In genomic region chr7:75787371-75787770, GRCm38 (mm10) we compare ENCODE assay signal across 15 mouse cellular contexts.
DNase-seq lines count a peak whose midpoint lies in the region; ATAC-seq and TF ChIP-seq lines count a peak whose summit lies in the region.
"Had no signal": no experiment of that assay in that cellular context is flagged by ENCODE, and none has a peak within 500 bp of the region (broad histone marks: within the 10 kb centered on the region; RNA-seq: fewer than 3 reads in every experiment).

No protein-coding gene starts in this region.

- no peak for TF ChIP-seq CTCF in kidney, postnatal 0 days (IDR thresholded peaks at IDR 0.05; ENCODE audit: low read depth)
- TF ChIP-seq CTCF in CH12.LX (conservative IDR thresholded peaks at IDR 0.05 in 1 of 2, IDR thresholded peaks at IDR 0.05 in 1 of 2; ENCODE audit: low read depth in 2 of 2, low read length in 2 of 2) = no peak

- H3K27me3 ChIP-seq in kidney, postnatal 0 days (ENCODE audit: insufficient read depth, low read length) = no peaks in the 10 kb centered on the region
- H3K27me3 ChIP-seq in CH12.LX (replicated peaks) (no peaks in the 10 kb centered on the region), myocyte (ENCODE audit: control insufficient read depth, insufficient read depth, insufficient read length) (no peaks in the 10 kb centered on the region)
- H3K27me3 ChIP-seq in intestine, embryonic 15.5 days (replicated peaks) = no peaks in the 10 kb centered on the region
- H3K27me3 ChIP-seq: embryonic facial prominence, embryonic 12.5 days; heart, embryonic 15.5 days; liver, embryonic 15.5 days; midbrain, embryonic 13.5 days; neural tube, embryonic 12.5 days had no signal

- no peak for TF ChIP-seq RAD21 in CH12.LX (IDR thresholded peaks at IDR 0.05; ENCODE audit: low read depth, low read length)

- ATAC-seq in kidney, postnatal 0 days (replicated peaks; ENCODE audit: low FRiP score, low read depth) = no peak
- 0 out of 2 replicates have a peak, but pooled peaks have one; percentile 25 for ATAC-seq in intestine, embryonic 15.5 days
- ATAC-seq: midbrain, embryonic 13.5 days had no signal

- no peaks in the 10 kb centered on the region for H3K36me3 ChIP-seq in kidney, postnatal 0 days (ENCODE audit: insufficient read depth, low read length)
- no peaks in the 10 kb centered on the region for H3K36me3 ChIP-seq in CH12.LX (replicated peaks in 1 of 2; ENCODE audit: control insufficient read depth in 1 of 2, insufficient read depth in 1 of 2, low read length in 1 of 2)
- no peaks in the 10 kb centered on the region for H3K36me3 ChIP-seq in intestine, embryonic 15.5 days
- H3K36me3 ChIP-seq in myocyte (ENCODE audit: control insufficient read depth, insufficient read depth) = no peaks in the 10 kb centered on the region
- H3K36me3 ChIP-seq: embryonic facial prominence, embryonic 12.5 days; heart, embryonic 15.5 days; liver, embryonic 15.5 days; midbrain, embryonic 13.5 days; neural tube, embryonic 12.5 days had no signal

- no peak overlapping the region for H3K27ac ChIP-seq in kidney, postnatal 0 days
- peak overlapping the region; percentile 28 for H3K27ac ChIP-seq in CH12.LX (ENCODE audit: insufficient read depth, low read depth)
- H3K27ac ChIP-seq in intestine, embryonic 15.5 days = no peak overlapping the region
- H3K27ac ChIP-seq: embryonic facial prominence, embryonic 12.5 days; heart, embryonic 15.5 days; liver, embryonic 15.5 days; midbrain, embryonic 13.5 days; neural tube, embryonic 12.5 days had no signal

- H3ac ChIP-seq in myocyte (ENCODE audit: control insufficient read depth, insufficient read length) = no peak overlapping the region

- no peaks in the 10 kb centered on the region for H3K9me3 ChIP-seq in kidney, postnatal 0 days (replicated peaks; ENCODE audit: low read length)
- H3K9me3 ChIP-seq in CH12.LX (replicated peaks; ENCODE audit: low read length) = no peaks in the 10 kb centered on the region
- no peaks in the 10 kb centered on the region for H3K9me3 ChIP-seq in intestine, embryonic 15.5 days
- H3K9me3 ChIP-seq: embryonic facial prominence, embryonic 12.5 days; heart, embryonic 15.5 days; liver, embryonic 15.5 days; midbrain, embryonic 13.5 days; neural tube, embryonic 12.5 days had no signal

- TF ChIP-seq POLR2A in CH12.LX (IDR thresholded peaks at IDR 0.05; ENCODE audit: low read depth, low read length) (no peak), myocyte (IDR thresholded peaks at IDR 0.05; ENCODE audit: insufficient read length, low read depth) (no peak)

- no peak overlapping the region for H3K9ac ChIP-seq in kidney, postnatal 0 days (ENCODE audit: low read depth, low read length)
- peak overlapping the region; percentile 59 for H3K9ac ChIP-seq in CH12.LX (ENCODE audit: insufficient read depth, low read depth)
- H3K9ac ChIP-seq in intestine, embryonic 15.5 days = no peak overlapping the region
- H3K9ac ChIP-seq: embryonic facial prominence, embryonic 12.5 days; heart, embryonic 15.5 days; liver, embryonic 15.5 days; midbrain, embryonic 13.5 days; neural tube, embryonic 12.5 days had no signal

- no peak overlapping the region for H3K4me2 ChIP-seq in kidney, postnatal 0 days (ENCODE audit: low read length)
- H3K4me2 ChIP-seq in CH12.LX (ENCODE audit: insufficient read depth, low read depth, poor library complexity, severe bottlenecking) = peak overlapping the region; percentile 58
- no peak overlapping the region for H3K4me2 ChIP-seq in intestine, embryonic 15.5 days (replicated peaks)
- H3K4me2 ChIP-seq in myocyte (ENCODE audit: low read depth) = peak overlapping the region; percentile 8
- H3K4me2 ChIP-seq: embryonic facial prominence, embryonic 12.5 days; heart, embryonic 15.5 days; liver, embryonic 15.5 days; midbrain, embryonic 13.5 days; neural tube, embryonic 12.5 days had no signal

- dilution Hi-C loops in CH12.LX (cut with MboI; ENCODE audit: extremely low pct_ligation_motif_present, extremely low pct_unique_long_range_greater_than_20kb, low sequenced_read_pairs) = no loop called here

- no peak overlapping the region for H3K4me3 ChIP-seq in kidney, postnatal 0 days (replicated peaks; ENCODE audit: low read depth, low read length)
- H3K4me3 ChIP-seq in CH12.LX (replicated peaks in 1 of 3; ENCODE audit: low read depth in 2 of 3, low read length in 2 of 3, poor library complexity in 1 of 3) (no peak overlapping the region), myocyte (no peak overlapping the region)
- no peak overlapping the region for H3K4me3 ChIP-seq in intestine, embryonic 15.5 days (replicated peaks)
- H3K4me3 ChIP-seq: embryonic facial prominence, embryonic 12.5 days; heart, embryonic 15.5 days; liver, embryonic 15.5 days; midbrain, embryonic 13.5 days; neural tube, embryonic 12.5 days had no signal

- DNase-seq in kidney, postnatal 0 days (ENCODE audit: low spot score) = peak; percentile 22
- no peak for DNase-seq in kidney, postnatal 25 days
- DNase-seq in CH12.LX (ENCODE audit: extremely low read depth) (no peak), adipocyte (ENCODE audit: low spot score) (no peak)
- DNase-seq in T-cell, adult 2 months (ENCODE audit: low spot score) = no peak
- DNase-seq: cerebellum, postnatal 10 days; kidney, adult 18-20 months; thymus, postnatal 36 days had no signal

- H3K79me2 ChIP-seq in CH12.LX (replicated peaks; ENCODE audit: control insufficient read depth, extremely low read depth, insufficient read depth, poor library complexity, severe bottlenecking) (no peaks in the 10 kb centered on the region), myocyte (ENCODE audit: control insufficient read depth, insufficient read depth) (no peaks in the 10 kb centered on the region)

- 28% methylated on average over 3 of the region's 3 CpGs for WGBS in kidney, postnatal 0 days
- WGBS in intestine, embryonic 15.5 days = 14% methylated on average over 3 of the region's 3 CpGs

- TF ChIP-seq EP300 in CH12.LX (IDR thresholded peaks at IDR 0.05; ENCODE audit: low read length) = peak; percentile 43; the same call in 1 of the 2 replicates

- in situ Hi-C loops in CH12.LX (cut with MboI; ENCODE audit: low pct_ligation_motif_present, low pct_unique_long_range_greater_than_20kb, low sequenced_read_pairs) = no loop called here

- H3K4me1 ChIP-seq in kidney, postnatal 0 days (replicated peaks; ENCODE audit: insufficient read depth, low read length) = 0 out of 2 replicates have a peak, but pooled peaks cover 5% of the 10 kb centered on the region
- H3K4me1 ChIP-seq in CH12.LX (ENCODE audit: control insufficient read depth in 1 of 2, insufficient read depth in 2 of 2) = peaks cover 31 to 77% of the 10 kb centered on the region in 2 experiments
- H3K4me1 ChIP-seq in intestine, embryonic 15.5 days (replicated peaks) = peaks cover 16% of the 10 kb centered on the region
- H3K4me1 ChIP-seq: embryonic facial prominence, embryonic 12.5 days; midbrain, embryonic 13.5 days; neural tube, embryonic 12.5 days had no signal

TF ChIP-seq in CH12.LX, 34 proteins besides CTCF, POLR2A, EP300 and RAD21:
- TF ChIP-seq IRF4 (IDR thresholded peaks at IDR 0.05; ENCODE audit: low read depth, low read length) (peak; percentile 68; the same call in 1 of the 2 replicates), MYC (IDR thresholded peaks at IDR 0.05; ENCODE audit: low read depth, low read length) (no peak), JUN (IDR thresholded peaks at IDR 0.05; ENCODE audit: insufficient read depth, low read depth, low read length) (peak; percentile 17; the same call in 1 of the 2 replicates), ETS1 (conservative IDR thresholded peaks at IDR 0.05; ENCODE audit: low read depth, low read length) (peak; percentile 76), JUND (conservative IDR thresholded peaks at IDR 0.05; ENCODE audit: low read depth, low read length) (peak; percentile 36; the same call in 1 of the 2 replicates), MEF2A (IDR thresholded peaks at IDR 0.05; ENCODE audit: borderline replicate concordance, low read depth, low read length) (peak; percentile 86; the same call in 1 of the 2 replicates), HCFC1 (IDR thresholded peaks at IDR 0.05; ENCODE audit: low read depth, low read length) (no peak)

TF ChIP-seq in myocyte, 11 proteins besides CTCF, POLR2A, EP300 and RAD21:
- TF ChIP-seq E2F4 (IDR thresholded peaks at IDR 0.05; ENCODE audit: insufficient read depth) (no peak), TCF12 (IDR thresholded peaks at IDR 0.05; ENCODE audit: insufficient read depth, poor library complexity, severe bottlenecking) (no peak), POLR2AphosphoS2 (IDR thresholded peaks at IDR 0.05; ENCODE audit: insufficient read length, low read depth) (no peak), TCF3 (IDR thresholded peaks at IDR 0.05; ENCODE audit: insufficient read length, low read depth) (no peak)

Comparison
In these comparisons a context has a peak if more than half of its experiments do, and no peak if none do; other contexts are left out.
1. H3K4me2 ChIP-seq: peak in CH12.LX (single experiment) and myocyte (single experiment); none in kidney, postnatal 0 days (single experiment) and intestine, embryonic 15.5 days (single experiment).